Mouse (Mus musculus) kidney, postnatal 25 days (tissue): ENCODE data around the gene Fmnl2.

ENCODE experiments used
- DNase-seq, 2 experiments: peaks; one replicate each; pipeline ENCODE4 v3.0.0; 2021; ENCODE audit warnings: mixed read lengths in 2 of 2

The Fmnl2 gene

DNA sequence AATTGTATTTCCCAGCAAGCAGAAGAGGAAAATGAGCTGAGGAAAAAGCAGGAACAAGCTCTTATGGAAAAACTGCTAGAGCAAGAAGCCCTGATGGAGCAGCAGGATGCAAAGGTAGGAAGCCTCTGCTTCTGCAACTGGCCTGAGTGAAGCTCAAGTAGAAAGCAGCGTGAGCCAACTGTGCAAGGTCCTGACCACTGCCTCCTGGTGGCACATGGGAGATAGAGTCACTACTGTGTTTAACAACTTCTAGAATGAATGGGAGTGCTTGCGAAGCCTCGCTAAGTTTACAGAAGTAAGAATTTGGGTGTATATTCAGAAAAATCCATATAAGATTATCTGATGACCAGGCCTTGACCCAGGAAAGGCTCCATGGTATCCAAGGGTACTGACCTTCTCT, 268.3 kb downstream of the Fmnl2 start:
- DNase-seq = no peak

DNA sequence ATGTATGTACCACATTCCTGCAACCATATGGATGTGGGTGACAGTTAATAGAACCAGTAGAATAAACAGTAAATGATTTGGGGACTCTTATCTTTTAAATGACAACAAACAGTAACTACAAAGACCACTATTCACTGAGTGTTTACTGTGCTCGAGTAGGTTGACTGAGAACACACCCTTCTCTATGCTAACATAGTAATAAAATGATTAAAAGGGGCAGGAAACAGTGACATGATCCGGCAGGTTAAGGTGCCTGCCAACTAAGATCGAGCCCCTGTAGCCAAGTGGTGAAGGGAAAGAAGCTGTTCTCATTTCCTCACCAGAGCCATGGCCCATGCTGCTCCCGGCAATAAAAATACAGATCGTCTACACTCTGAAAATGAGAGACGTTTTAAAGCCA, 271.4 kb downstream of the Fmnl2 start:
- no peak for DNase-seq

DNA sequence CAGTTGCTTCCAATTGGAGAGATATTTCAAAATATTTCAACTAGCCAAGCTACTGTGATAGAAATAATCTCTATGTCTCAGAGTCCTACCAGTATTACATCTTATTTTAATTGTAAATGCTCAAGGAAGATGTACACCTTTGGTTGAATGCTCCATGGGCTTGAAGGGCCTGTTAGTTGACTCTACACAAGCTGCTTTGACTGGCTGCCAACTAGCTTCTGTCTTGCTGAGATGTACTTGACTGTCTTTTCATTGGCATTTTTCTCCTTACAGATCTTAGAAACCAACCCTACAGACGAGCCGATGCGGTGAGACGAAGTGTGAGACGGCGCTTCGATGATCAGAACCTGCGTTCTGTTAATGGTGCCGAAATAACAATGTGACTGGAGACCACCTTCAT, 273.9 kb downstream of the Fmnl2 start:
- DNase-seq = no peak

GRCm38 (mm10) chr2:53146852-53147251, 289.2 kb downstream of the Fmnl2 start:
- no peak for DNase-seq

- DNase-seq = no peak
Observed at GRCm38 (mm10) chr2:53173966-53174365, 316.3 kb downstream of the Fmnl2 start.

DNA sequence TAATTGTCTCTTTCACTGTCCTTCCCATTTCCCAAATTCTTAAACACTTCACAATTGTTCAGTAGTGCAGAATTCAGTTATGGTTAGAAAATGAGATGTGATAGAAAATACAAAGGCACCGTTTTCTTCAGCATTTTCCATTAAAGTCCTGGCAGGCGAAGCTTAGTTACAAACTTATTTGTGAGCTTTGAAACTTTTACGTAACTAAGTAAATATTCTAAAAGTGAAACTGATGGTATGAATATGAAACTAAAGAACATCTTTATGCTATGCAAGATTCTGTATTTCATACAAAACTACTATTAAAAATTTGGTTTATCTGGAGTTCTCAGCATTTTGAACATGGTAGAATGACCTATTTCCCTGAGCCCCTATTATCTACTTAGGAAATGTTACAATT, 321.3 kb downstream of the Fmnl2 start:
- DNase-seq = no peak

GRCm38 (mm10) chr2:53179876-53180275, 322.2 kb downstream of the Fmnl2 start:
- DNase-seq = no peak
